Mouse (Mus musculus) macrophage (primary cell): ENCODE measurements around the gene Olfr1033. TPM values are rescaled to one million over a fixed set of nuclear protein-coding genes. Genes with fewer than 3 reads are reported as not detected.
"Not testable (repeated sequence)": the region's sequence is repeated elsewhere in the genome, so short reads cannot be mapped to it uniquely, and the experiment has no call there.

ENCODE experiments used
- H3K27ac ChIP-seq: fragments of 350-480 bp; formaldehyde crosslinking; 2 replicates; pipeline ENCODE4 v1.9.0; 2021
- H3K36me3 ChIP-seq: fragments of 350-480 bp; formaldehyde crosslinking; 2 replicates; pipeline ENCODE4 v1.9.0; 2021; ENCODE audit errors: inconsistent target
- H3K4me3 ChIP-seq: fragments of 350-480 bp; formaldehyde crosslinking; 2 replicates; pipeline ENCODE4 v1.9.0; 2021; ENCODE audit errors: inconsistent target
- H3K79me2 ChIP-seq: fragments of 350-480 bp; formaldehyde crosslinking; 2 replicates; pipeline ENCODE4 v1.9.0; 2021; ENCODE audit errors: inconsistent target
- WGBS: methylation state at CpG from one replicate; pipeline ENCODE4 v1.1.7; 2026; ENCODE audit warnings: inconsistent platforms; ENCODE audit not compliant: missing documents; 5-methylcytosine and 5-hydroxymethylcytosine counted together
- polyA plus RNA-seq: library from polyadenylated mRNA; stranded (reverse); fragments of 250-400 nt; gene quantifications from 3 replicates; pipeline ENCODE4 v1.2.4, GENCODE M21; 2018; ENCODE audit warnings: inconsistent platforms
- total RNA-seq, 78 experiments: library from RNA; depleted of rRNA; stranded (reverse); fragments of 250-400 nt; gene quantifications; 1 replicate in 9 of 78; 2 replicates in 24 of 78; 3 replicates in 43 of 78; 4 replicates in 2 of 78; pipeline ENCODE4 v1.2.4; 2018; ENCODE audit warnings: inconsistent platforms in 56 of 78

The Olfr1033 gene
- 1 to 10 TPM in 1 of 26 experiments, under 1 TPM in 10, not detected in 15; 0.20 to 1.6 (median 0.39) TPM for total RNA-seq (2018; cell fraction: chromatin; rRNA removed)
- total RNA-seq (2018; cell fraction: cytosol; rRNA removed), result under 1 TPM in 13 of 26 experiments, not detected in 13; 0.03 to 0.11 (median 0.06) TPM
- 1 to 10 TPM in 1 of 26 experiments, under 1 TPM in 21, not detected in 4; 0.12 to 1.2 (median 0.29) TPM for total RNA-seq (2018; cell fraction: nucleus; rRNA removed)
- 0.22 TPM in 1 of 3 replicates, not detected in the others for polyA plus RNA-seq

GRCm38 (mm10) chr2:86020406-86020805 is at the start of gene Olfr1033:
TSS of gene Olfr1033 (plus strand) at chr2:86020633.
- H3K79me2 ChIP-seq, H3K27ac ChIP-seq, H3K36me3 ChIP-seq: not testable (repeated sequence)
- peak within 1 kb of the TSS; percentile 7; the same call in 1 of the 2 replicates for H3K4me3 ChIP-seq
- 1% methylated on average over 10 of the region's 11 CpGs for whole genome bisulfite sequencing

GRCm38 (mm10) chr2:85973595-85973994 is 46.8 kb upstream of the Olfr1033 start, which contains the start of gene Olfr1029:
TSS of gene Olfr1029 (plus strand) at chr2:85973895.
- Histone ChIP-seq H3K79me2 (no peaks in the 10 kb centered on the region), H3K4me3 (no peak within 1 kb of the TSS), H3K27ac (no peak within 1 kb of the TSS), H3K36me3 (no peaks in the 10 kb centered on the region)
- 84% methylated on average over 2 of the region's 2 CpGs for whole genome bisulfite sequencing

- no peak within 1 kb of the TSS for H3K4me3 ChIP-seq
- 69% methylated on average over 1 of the region's 1 CpGs for WGBS
Observed at GRCm38 (mm10) chr2:85978976-85979375, 41.5 kb upstream of the Olfr1033 start, which contains the start of gene Olfr1030. TSS of gene Olfr1030 (plus strand) at chr2:85979276.

GRCm38 (mm10) chr2:85990004-85990403 is 30.4 kb upstream of the Olfr1033 start, which contains the start of gene Olfr1031:
TSS of gene Olfr1031 (plus strand) at chr2:85990304.
- no peaks in the 10 kb centered on the region for H3K36me3 ChIP-seq
- WGBS, result 60% methylated on average over 3 of the region's 3 CpGs
- no peak within 1 kb of the TSS for H3K4me3 ChIP-seq
- no peak within 1 kb of the TSS for H3K27ac ChIP-seq
- no peaks in the 10 kb centered on the region for H3K79me2 ChIP-seq

More at GRCm38 (mm10) chr2:85978976-85979375, 41.5 kb upstream of the Olfr1033 start, which contains the start of gene Olfr1030:
- no peak within 1 kb of the TSS for H3K27ac ChIP-seq
- no peaks in the 10 kb centered on the region for H3K36me3 ChIP-seq
- H3K79me2 ChIP-seq, result no peaks in the 10 kb centered on the region

GRCm38 (mm10) chr2:86005240-86005639 is 15.2 kb upstream of the Olfr1033 start, which contains the start of gene Olfr1032:
TSS of gene Olfr1032 (plus strand) at chr2:86005540.
- H3K36me3 ChIP-seq, result no peaks in the 10 kb centered on the region
- no peak within 1 kb of the TSS for H3K27ac ChIP-seq
- H3K4me3 ChIP-seq, result no peak within 1 kb of the TSS
- H3K79me2 ChIP-seq, result no peaks in the 10 kb centered on the region
- WGBS, result 87% methylated on average over 7 of the region's 7 CpGs

GRCm38 (mm10) chr2:86021518-86021917 is 1.1 kb downstream of the Olfr1033 start:
- no CpG with 5 or more reads among the region's 9 CpGs for WGBS
- not testable (repeated sequence) for H3K36me3 ChIP-seq, H3K79me2 ChIP-seq, H3K4me3 ChIP-seq, H3K27ac ChIP-seq

- Histone ChIP-seq H3K27ac (no peak within 1 kb of the TSS), H3K4me3 (no peak within 1 kb of the TSS), H3K79me2 (no peaks in the 10 kb centered on the region), H3K36me3 (no peaks in the 10 kb centered on the region)
Observed at GRCm38 (mm10) chr2:86045561-86045960, 25.1 kb downstream of the Olfr1033 start, which contains the start of gene Olfr1034. TSS of gene Olfr1034 (plus strand) at chr2:86045861.

- not testable (repeated sequence) for H3K79me2 ChIP-seq
Observed at GRCm38 (mm10) chr2:86050777-86051176, 30.3 kb downstream of the Olfr1033 start.

GRCm38 (mm10) chr2:86063766-86064165 is 43.3 kb downstream of the Olfr1033 start:
- 91% methylated on average over 2 of the region's 2 CpGs for WGBS
- H3K36me3 ChIP-seq, H3K79me2 ChIP-seq, H3K27ac ChIP-seq, H3K4me3 ChIP-seq: not testable (repeated sequence)

More at GRCm38 (mm10) chr2:86050777-86051176, 30.3 kb downstream of the Olfr1033 start:
- H3K4me3 ChIP-seq, H3K36me3 ChIP-seq, H3K27ac ChIP-seq: not testable (repeated sequence)

- no peak overlapping the region for H3K4me3 ChIP-seq
- H3K79me2 ChIP-seq, result no peaks in the 10 kb centered on the region
- no peak overlapping the region for H3K27ac ChIP-seq
- H3K36me3 ChIP-seq, result no peaks in the 10 kb centered on the region
- WGBS, result 95% methylated on average over 7 of the region's 8 CpGs
Observed at GRCm38 (mm10) chr2:86070189-86070588, 49.8 kb downstream of the Olfr1033 start.

- not testable (repeated sequence) for H3K36me3 ChIP-seq, H3K4me3 ChIP-seq, H3K27ac ChIP-seq, H3K79me2 ChIP-seq
Observed at GRCm38 (mm10) chr2:86073692-86074091, 53.3 kb downstream of the Olfr1033 start, which contains the start of gene Olfr1036. TSS of gene Olfr1036 (plus strand) at chr2:86073992.

- WGBS, result 89% methylated on average over 1 of the region's 1 CpGs
Observed at GRCm38 (mm10) chr2:86080478-86080877, 60.0 kb downstream of the Olfr1033 start.

GRCm38 (mm10) chr2:86087285-86087684 is 66.9 kb downstream of the Olfr1033 start, which contains the start of gene Olfr1037:
TSS of gene Olfr1037 (minus strand) at chr2:86087385.
- Histone ChIP-seq H3K36me3 (no peaks in the 10 kb centered on the region), H3K4me3 (no peak within 1 kb of the TSS), H3K27ac (no peak within 1 kb of the TSS), H3K79me2 (no peaks in the 10 kb centered on the region)
- WGBS, result 89% methylated on average over 2 of the region's 2 CpGs

More at GRCm38 (mm10) chr2:86080478-86080877, 60.0 kb downstream of the Olfr1033 start:
- H3K27ac ChIP-seq, H3K36me3 ChIP-seq, H3K79me2 ChIP-seq, H3K4me3 ChIP-seq: not testable (repeated sequence)
